Mouse (Mus musculus): ENCODE measurements around the gene Tpm4.

DNA sequence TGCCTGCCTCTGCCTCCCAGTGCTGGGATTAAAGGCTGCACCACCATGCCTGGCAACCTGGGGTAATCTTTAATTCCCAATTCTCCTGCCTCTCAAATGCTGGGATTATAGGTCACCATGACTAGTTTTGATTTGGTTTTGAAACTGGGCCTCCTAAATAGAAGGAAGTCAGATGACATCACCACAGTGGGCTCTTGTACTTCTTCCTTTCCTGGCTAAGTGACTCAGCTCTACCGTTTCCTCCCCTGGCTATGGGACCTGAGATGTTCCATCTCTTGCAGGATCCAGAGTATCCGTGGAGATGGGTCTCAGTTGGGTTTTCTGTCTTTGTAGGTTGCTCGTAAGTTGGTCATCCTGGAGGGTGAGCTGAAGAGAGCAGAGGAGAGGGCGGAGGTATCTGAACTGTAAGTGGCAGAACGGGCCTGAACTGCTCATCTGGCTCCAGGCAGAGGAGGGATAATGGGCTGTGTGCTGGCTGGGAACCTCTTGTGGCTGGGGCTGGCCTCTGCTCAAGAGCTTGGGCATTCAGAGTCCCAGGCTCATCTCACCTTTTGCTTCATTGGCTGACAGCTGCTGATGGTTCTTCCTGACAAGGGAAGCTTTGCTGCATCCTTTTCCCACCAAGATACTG lies 9.7 kb downstream of the Tpm4 start:
- TF ChIP-seq CTCF (IDR thresholded peaks at IDR 0.05; ENCODE audit: control insufficient read depth, insufficient read depth, insufficient read length) (no peak), FOSL1 (IDR thresholded peaks at IDR 0.05; ENCODE audit: insufficient read depth, low read length, poor library complexity, severe bottlenecking) (no peak), MYOG (IDR thresholded peaks at IDR 0.05; ENCODE audit: control insufficient read depth, extremely low read depth, insufficient read length) (no peak), MAX (IDR thresholded peaks at IDR 0.05) (no peak), CEBPB (IDR thresholded peaks at IDR 0.05; ENCODE audit: low read depth) (no peak), MYOD1 (IDR thresholded peaks at IDR 0.05; ENCODE audit: control insufficient read depth, insufficient read length, low read depth) (no peak)

Measured in C2C12 (cell line).